Mouse (Mus musculus) ES-E14 (cell line): ENCODE measurements around the gene Vcp. TPM values are rescaled to one million over a fixed set of nuclear protein-coding genes. Genes with fewer than 3 reads are reported as not detected.

ENCODE experiments used
- DNase-seq: peaks from one replicate; pipeline ENCODE4 v3.0.0-alpha.2; 2013; ENCODE audit warnings: low read depth, low spot score
- H3K27ac ChIP-seq: 2 replicates; pipeline ENCODE4 v1.5.1; 2012; ENCODE audit warnings: low read depth, mild to moderate bottlenecking, low read length, moderate library complexity, mixed read lengths; ENCODE audit not compliant: poor library complexity, insufficient read depth, severe bottlenecking
- H3K36me3 ChIP-seq: 2 replicates; pipeline ENCODE4 v1.6.1; 2012; ENCODE audit warnings: mild to moderate bottlenecking, low read length, moderate library complexity, mixed read lengths; ENCODE audit not compliant: control insufficient read depth, poor library complexity, insufficient read depth, severe bottlenecking
- H3K4me1 ChIP-seq, 2 experiments: fragments of 150-350 bp in 1 of 2; sonication (generic) in 1 of 2; 2 replicates each; pipeline ENCODE4 v1.6.1; 2012; ENCODE audit warnings: low read length in 2 of 2, mild to moderate bottlenecking in 1 of 2, mixed read lengths in 1 of 2; ENCODE audit not compliant: control insufficient read depth in 2 of 2, insufficient read depth in 2 of 2, poor library complexity in 1 of 2
- H3K4me3 ChIP-seq, 2 experiments: fragments of 150-350 bp in 1 of 2; sonication (generic) in 1 of 2; 2 replicates each; pipeline ENCODE4 v1.5.1; 2012; ENCODE audit warnings: low read length in 2 of 2, low read depth in 1 of 2, mild to moderate bottlenecking in 1 of 2, mixed read lengths in 1 of 2; ENCODE audit not compliant: insufficient read depth in 1 of 2, poor library complexity in 1 of 2, severe bottlenecking in 1 of 2
- H3K9ac ChIP-seq: 2 replicates; pipeline ENCODE4 v1.6.1; 2012; ENCODE audit warnings: low read depth, mild to moderate bottlenecking, low read length, mixed read lengths; ENCODE audit not compliant: poor library complexity, insufficient read depth, severe bottlenecking
- H3K9me3 ChIP-seq: fragments of 150-350 bp; sonication (generic); 2 replicates; pipeline ENCODE4 v1.6.1; 2012; ENCODE audit warnings: low read depth, mild to moderate bottlenecking, low read length; ENCODE audit not compliant: control insufficient read depth, insufficient read depth
- CHD2 ChIP-seq: IDR thresholded peaks from 2 replicates; pipeline ENCODE4 v1.6.1; 2014; ENCODE audit warnings: mild to moderate bottlenecking, low read depth, low read length, inconsistent platforms
- HCFC1 ChIP-seq: IDR thresholded peaks from 2 replicates; pipeline ENCODE4 v1.6.1; 2012; ENCODE audit warnings: low read length, inconsistent platforms, borderline replicate concordance; ENCODE audit not compliant: insufficient read depth
- MAFK ChIP-seq: IDR thresholded peaks from 2 replicates; pipeline ENCODE4 v1.6.1; 2014; ENCODE audit warnings: mild to moderate bottlenecking, low read depth, low read length, inconsistent platforms; ENCODE audit not compliant: insufficient read depth
- ZC3H11A ChIP-seq: IDR thresholded peaks from 2 replicates; pipeline ENCODE4 v1.6.1; 2012; ENCODE audit warnings: low read depth, mild to moderate bottlenecking, inconsistent platforms, low read length, borderline replicate concordance
- ZNF384 ChIP-seq: IDR thresholded peaks from 2 replicates; pipeline ENCODE4 v1.6.1; 2012; ENCODE audit warnings: low read depth, low read length, inconsistent platforms
- in situ Hi-C, 2 experiments: fragments of 600-800 bp; cut with MboI; formaldehyde crosslinking; loops; one replicate each; pipeline ENCODE4 v1.15.1; 2025; ENCODE audit warnings: low sequenced_read_pairs in 2 of 2, inconsistent platforms in 1 of 2; ENCODE audit not compliant: unreplicated experiment in 2 of 2
- total RNA-seq: library from RNA; depleted of rRNA; stranded (reverse); fragments of 300-350 nt; gene quantifications from 2 replicates; pipeline ENCODE4 v1.2.3, GENCODE M21; 2012

Vcp gene
- total RNA-seq, 1 experiment: 267 TPM

- no peak for TF ChIP-seq HCFC1
- peak; percentile 93 for TF ChIP-seq ZNF384
- TF ChIP-seq CHD2: no peak
- TF ChIP-seq MAFK: no peak
- no peak for TF ChIP-seq ZC3H11A
- Histone ChIP-seq H3K4me1 (no peaks in the 10 kb centered on the region), H3K27ac (no peak overlapping the region), H3K36me3 (peaks cover 9% of the 10 kb centered on the region), H3K4me3 (no peak overlapping the region), H3K9me3 (no peaks in the 10 kb centered on the region), H3K9ac (no peak overlapping the region)
- in situ Hi-C loops: no loop called here
- no peak for DNase-seq
These were observed 22.2 kb downstream of the Vcp start for GRCm38 (mm10) chr4:42978062-42978461.

DNA sequence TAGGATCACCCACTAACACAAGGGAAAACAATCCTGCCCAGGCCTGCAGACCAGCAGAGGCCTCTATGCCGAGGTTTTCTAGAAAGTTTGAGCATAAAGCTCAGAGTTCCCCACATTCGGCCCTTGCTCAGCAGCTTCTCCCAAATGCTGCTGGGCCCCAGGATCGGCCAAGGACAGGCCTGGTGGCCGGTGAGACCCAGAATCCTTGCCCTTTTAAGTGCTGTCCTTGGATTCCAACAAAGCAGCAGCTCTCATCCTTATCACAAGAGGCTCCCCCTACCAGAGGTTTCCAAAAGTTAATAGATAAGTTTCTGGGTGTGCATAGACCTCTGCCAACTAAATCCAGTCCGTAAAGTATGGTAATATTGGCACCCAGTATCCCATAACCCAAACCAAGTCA lies 26.4 kb downstream of the Vcp start:
- Histone ChIP-seq H3K9me3 (no peaks in the 10 kb centered on the region), H3K27ac (no peak overlapping the region), H3K4me3 (no peak overlapping the region), H3K36me3 (no peaks in the 10 kb centered on the region), H3K9ac (no peak overlapping the region), H3K4me1 (no peaks in the 10 kb centered on the region)
- DNase-seq: no peak
- in situ Hi-C loops: no loop called here
- TF ChIP-seq ZNF384 (no peak), HCFC1 (no peak), CHD2 (no peak), MAFK (no peak), ZC3H11A (no peak)

DNA sequence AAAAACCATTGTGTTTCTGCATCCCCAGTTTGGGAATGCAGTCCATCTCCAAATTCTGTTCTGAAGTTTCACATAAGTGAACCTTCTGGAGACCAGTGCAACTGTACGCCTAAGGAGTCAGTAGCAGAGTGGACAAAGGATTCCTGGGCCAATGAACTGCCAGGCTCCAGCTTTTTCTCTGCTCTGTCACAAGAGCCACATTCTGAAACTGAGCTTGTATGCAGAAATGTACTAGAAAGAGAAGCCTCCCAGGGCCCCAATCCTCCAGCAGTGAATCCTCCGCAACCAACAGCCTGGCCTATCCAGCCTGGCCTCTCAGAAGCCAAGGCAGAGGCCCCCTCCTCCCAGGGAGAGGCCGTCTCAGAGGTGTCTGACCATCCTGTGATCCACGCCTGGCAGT lies 27.4 kb downstream of the Vcp start:
- no peaks in the 10 kb centered on the region for H3K4me1 ChIP-seq
- H3K9me3 ChIP-seq: no peaks in the 10 kb centered on the region
- no peak overlapping the region for H3K27ac ChIP-seq
- TF ChIP-seq MAFK: no peak
- TF ChIP-seq ZNF384: no peak
- TF ChIP-seq ZC3H11A: no peak
- no peak for TF ChIP-seq CHD2
- no peak for TF ChIP-seq HCFC1
- no peak overlapping the region for H3K9ac ChIP-seq
- in situ Hi-C loops: no loop called here
- H3K4me3 ChIP-seq: no peak overlapping the region
- H3K36me3 ChIP-seq: no peaks in the 10 kb centered on the region
- no peak for DNase-seq

GRCm38 (mm10) chr4:42969304-42969703 lies 31.0 kb downstream of the Vcp start, which contains the start of gene 1700022I11Rik:
TSS of gene 1700022I11Rik (plus strand) at chr4:42969604.
- no peaks in the 10 kb centered on the region for H3K36me3 ChIP-seq
- in situ Hi-C loops: no loop called here
- DNase-seq: no peak
- H3K4me1 ChIP-seq: peaks cover 0 to 5% of the 10 kb centered on the region in 2 experiments; a peak in 2 of 4 replicates
- H3K9ac ChIP-seq: no peak within 1 kb of the TSS
- no peak for TF ChIP-seq CHD2
- no peak for TF ChIP-seq MAFK
- TF ChIP-seq ZNF384: no peak
- no peak for TF ChIP-seq ZC3H11A
- TF ChIP-seq HCFC1: no peak
- H3K27ac ChIP-seq: no peak within 1 kb of the TSS
- H3K9me3 ChIP-seq: no peaks in the 10 kb centered on the region
- H3K4me3 ChIP-seq: no peak within 1 kb of the TSS
